In genomic region chrX:99873259-99873919, GRCm38 (mm10) we compare ENCODE assay signal across 16 mouse cellular contexts. TPM values are rescaled to one million over a fixed set of nuclear protein-coding genes. Genes with fewer than 3 reads are reported as not detected.
DNase-seq lines count a peak whose midpoint lies in the region; ATAC-seq and TF ChIP-seq lines count a peak whose summit lies in the region.
"Had no signal": no experiment of that assay in that cellular context is flagged by ENCODE, and none has a peak within 500 bp of the region (broad histone marks: within the 10 kb centered on the region; RNA-seq: fewer than 3 reads in every experiment).

No protein-coding gene starts in this region.

- no peaks in the 10 kb centered on the region; the same call in 1 of the 2 replicates for H3K27me3 ChIP-seq in lung, embryonic 16.5 days (ENCODE audit: control insufficient read depth, insufficient read depth, low read depth, low read length)
- no peaks in the 10 kb centered on the region for H3K27me3 ChIP-seq in forebrain, postnatal 0 days (ENCODE audit: insufficient read depth, low read length)
- H3K27me3 ChIP-seq in heart, postnatal 0 days (ENCODE audit: control insufficient read depth, insufficient read depth, low read length) = no peaks in the 10 kb centered on the region

- no peak overlapping the region for H3K4me2 ChIP-seq in lung, embryonic 16.5 days (ENCODE audit: low read depth, low read length)
- no peak overlapping the region for H3K4me2 ChIP-seq in forebrain, postnatal 0 days (ENCODE audit: low read depth)
- no peak overlapping the region for H3K4me2 ChIP-seq in heart, postnatal 0 days (ENCODE audit: low read depth, low read length)
- H3K4me2 ChIP-seq: midbrain, embryonic 11.5 days had no signal

- no peaks in the 10 kb centered on the region for H3K36me3 ChIP-seq in lung, embryonic 16.5 days (ENCODE audit: control insufficient read depth, insufficient read depth, low read length)
- H3K36me3 ChIP-seq in forebrain, postnatal 0 days (ENCODE audit: insufficient read depth) = no peaks in the 10 kb centered on the region
- H3K36me3 ChIP-seq in heart, postnatal 0 days (replicated peaks; ENCODE audit: control insufficient read depth, insufficient read depth, low read length) = no peaks in the 10 kb centered on the region

- ATAC-seq in lung, embryonic 16.5 days (ENCODE audit: low read depth) = peak; percentile 80
- ATAC-seq in forebrain, postnatal 0 days = peak; percentile 90
- ATAC-seq in heart, postnatal 0 days (ENCODE audit: insufficient read depth, low read depth) = peak; percentile 58; the same call in 1 of the 2 replicates
- ATAC-seq: inflammation-experienced regulatory T-cells, adult 6 months had no signal

- H3K9me3 ChIP-seq in lung, embryonic 16.5 days (ENCODE audit: control insufficient read depth, low read length) = no peaks in the 10 kb centered on the region
- no peaks in the 10 kb centered on the region for H3K9me3 ChIP-seq in forebrain, postnatal 0 days (ENCODE audit: low read length)
- H3K9me3 ChIP-seq in heart, postnatal 0 days (replicated peaks; ENCODE audit: control insufficient read depth, low read length) = no peaks in the 10 kb centered on the region

- no peak overlapping the region for H3K9ac ChIP-seq in lung, embryonic 16.5 days (ENCODE audit: low read length)
- no peak overlapping the region for H3K9ac ChIP-seq in forebrain, postnatal 0 days
- no peak overlapping the region for H3K9ac ChIP-seq in heart, postnatal 0 days (replicated peaks; ENCODE audit: low read depth, low read length)

- H3K27ac ChIP-seq in lung, embryonic 16.5 days (ENCODE audit: low read length) = peak overlapping the region; percentile 56; the same call in 1 of the 2 replicates
- H3K27ac ChIP-seq in forebrain, postnatal 0 days (ENCODE audit: low read depth, low read length) = no peak overlapping the region
- H3K27ac ChIP-seq in heart, postnatal 0 days (ENCODE audit: low read depth) = peak overlapping the region; percentile 79
- H3K27ac ChIP-seq: layer of hippocampus, adult 2 months; left cerebral cortex, adult 2 months had no signal

- no peak for TF ChIP-seq CTCF in forebrain, postnatal 0 days (IDR thresholded peaks at IDR 0.05; ENCODE audit: low read depth)
- no peak for TF ChIP-seq CTCF in heart, postnatal 0 days (IDR thresholded peaks at IDR 0.05; ENCODE audit: low read depth)

- TF ChIP-seq EP300 in heart, postnatal 0 days (IDR thresholded peaks at IDR 0.05; ENCODE audit: low read depth) = no peak

- H3K4me3 ChIP-seq in lung, embryonic 16.5 days (ENCODE audit: low read length) = no peak overlapping the region
- no peak overlapping the region for H3K4me3 ChIP-seq in forebrain, postnatal 0 days (ENCODE audit: low read depth, low read length)
- no peak overlapping the region for H3K4me3 ChIP-seq in heart, postnatal 0 days (ENCODE audit: low read depth, low read length)
- H3K4me3 ChIP-seq: erythroblast, embryonic 14.5 days; layer of hippocampus, adult 2 months; left cerebral cortex, adult 2 months had no signal

- DNase-seq in heart, adult 11 months = peak; percentile 90
- DNase-seq in heart, postnatal 25 days (ENCODE audit: low spot score) = no peak
- DNase-seq in lung, postnatal 36 days = no peak
- DNase-seq in forebrain, postnatal 0 days = peak; percentile 25
- DNase-seq in heart, postnatal 0 days (ENCODE audit: low spot score) = no peak
- no peak for DNase-seq in kidney, adult 11 months
- DNase-seq: cerebellum, adult 18-20 months; lung, adult 2 months had no signal

- intact Hi-C loops in heart, postnatal 25 days (cut with DNase I) = no loop called here

- WGBS in lung, embryonic 16.5 days = 61% methylated on average over 2 of the region's 2 CpGs
- 53% methylated on average over 2 of the region's 2 CpGs for WGBS in forebrain, postnatal 0 days
- 51% methylated on average over 2 of the region's 2 CpGs for WGBS in heart, postnatal 0 days

- no peaks in the 10 kb centered on the region for H3K4me1 ChIP-seq in lung, embryonic 16.5 days (replicated peaks; ENCODE audit: control insufficient read depth, insufficient read depth, low read length)
- H3K4me1 ChIP-seq in forebrain, postnatal 0 days (ENCODE audit: insufficient read depth) = no peaks in the 10 kb centered on the region
- no peaks in the 10 kb centered on the region for H3K4me1 ChIP-seq in heart, postnatal 0 days (ENCODE audit: control insufficient read depth, insufficient read depth)

RNA-seq across cellular contexts. Expression of gene Tmem28, which starts 52.6 kb away (rescaled TPM):
- not detected for total RNA-seq in heart, postnatal 25 days (2021)
- polyA plus RNA-seq in lung, embryonic 16.5 days (2015; fragmentation: Nextera tagmentation; extraction: Ambion mirVana) = not detected in 2 replicates
- total RNA-seq in forebrain, postnatal 0 days (2014; rRNA removed) = 9.2 and 12.0 TPM in 2 replicates
- polyA plus RNA-seq in forebrain, postnatal 0 days (2015; fragmentation: Nextera tagmentation; extraction: Ambion mirVana) = 1.4 and 1.6 TPM in 2 replicates
- total RNA-seq in heart, postnatal 0 days (2014; rRNA removed; ENCODE audit: low replicate concordance) = not detected in 2 replicates
- polyA plus RNA-seq in heart, postnatal 0 days (2015; fragmentation: Nextera tagmentation; extraction: Ambion mirVana) = not detected in 2 replicates
- polyA plus RNA-seq: erythroblast, embryonic 14.5 days; inflammation-experienced regulatory T-cells, adult 6 months; kidney, embryonic 16.5 days; thymus, postnatal 0 days had no signal

Comparison
In these comparisons a context has a peak if more than half of its experiments do, and no peak if none do; other contexts are left out.
1. DNase-seq: peak in heart, adult 11 months (single experiment) and forebrain, postnatal 0 days (single experiment); none in heart, postnatal 25 days (single experiment), lung, postnatal 36 days (single experiment), heart, postnatal 0 days (single experiment) and kidney, adult 11 months (single experiment).
2. Peak in every context shown above with its lines, with median percentiles within 50 percentile points of each other: ATAC-seq.